Mouse (Mus musculus): ENCODE results near the gene Tfb1m.

DNA sequence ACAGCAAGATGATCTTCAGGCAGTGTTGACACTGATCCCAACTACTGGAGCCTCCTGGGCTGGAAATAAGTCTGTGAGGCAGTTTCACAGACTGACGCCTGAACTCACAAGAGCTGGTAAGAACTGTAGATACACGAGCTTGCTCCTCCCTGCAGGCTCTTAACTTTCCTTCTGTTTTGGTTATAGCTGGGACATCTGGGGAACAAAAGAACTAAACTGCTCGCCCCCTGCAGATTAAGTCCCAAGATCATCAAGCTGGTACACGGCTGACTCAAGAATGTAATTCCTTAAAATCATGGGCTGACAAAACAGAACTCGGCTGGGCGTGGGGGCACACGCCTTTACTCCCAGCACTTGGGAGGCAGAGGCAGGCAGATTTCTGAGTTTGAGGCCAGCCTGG lies 27.0 kb downstream of the Tfb1m start:
- TF ChIP-seq CTCF (IDR thresholded peaks at IDR 0.05; ENCODE audit: borderline replicate concordance, extremely low read depth, insufficient read depth, insufficient read length) (no peak), POLR2A (IDR thresholded peaks at IDR 0.05; ENCODE audit: borderline replicate concordance, extremely low read depth, insufficient read depth, insufficient read length, poor library complexity, severe bottlenecking) (no peak)

Measured in brain, embryonic 14.5 days (tissue).